Mouse (Mus musculus): ENCODE measurements around the gene Shisa5.
A peak's percentile ranks its signal among the peaks of the same experiment; 100 is the strongest.

DNA sequence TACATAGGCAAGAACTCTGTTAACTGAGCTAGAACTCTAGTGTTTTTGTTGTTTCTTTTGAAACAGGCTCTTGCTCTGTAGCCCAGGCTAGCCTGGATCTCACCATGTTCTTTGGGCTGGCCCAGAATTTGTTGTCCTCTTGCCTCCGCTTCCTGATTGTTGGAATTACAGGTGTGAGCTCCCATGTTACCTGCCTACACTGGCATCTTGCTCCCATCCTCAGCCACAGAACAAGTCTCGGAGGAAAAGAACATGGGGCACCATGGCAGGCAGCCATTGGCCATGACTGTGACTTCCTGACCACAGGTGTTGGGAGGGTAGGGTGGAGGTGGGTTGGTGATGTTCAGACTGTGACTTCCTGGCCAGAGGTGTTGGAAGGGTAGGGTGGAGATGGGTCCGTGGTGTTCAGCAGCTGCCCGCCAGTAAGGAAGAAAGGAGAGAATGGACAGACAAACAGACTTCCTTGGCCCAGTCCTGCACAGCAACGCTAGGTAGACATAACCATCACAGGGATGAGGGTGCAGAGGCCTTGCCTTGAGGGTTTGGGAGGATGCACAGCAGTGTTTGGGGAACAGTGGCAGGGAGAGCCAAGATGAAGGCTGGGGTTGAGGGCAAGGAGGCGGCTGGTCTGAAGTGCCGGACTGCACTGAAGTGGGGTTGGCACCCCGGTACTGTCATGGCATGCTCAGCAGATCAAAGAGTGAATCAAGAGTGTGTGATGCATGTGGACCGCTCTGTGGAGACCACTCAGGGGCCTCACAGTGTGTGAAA, 14.3 kb downstream of the Shisa5 start:
- TF ChIP-seq POLR2A (IDR thresholded peaks at IDR 0.05; ENCODE audit: low read depth, low read length) (peak; percentile 64), CTCF (IDR thresholded peaks at IDR 0.05; ENCODE audit: extremely low read depth, insufficient read depth, insufficient read length, insufficient replicate concordance) (no peak)
